Mouse (Mus musculus) heart, postnatal 36 days (tissue): Measurements from ENCODE around the gene Tdrd7. TPM values are rescaled to one million over a fixed set of nuclear protein-coding genes. Genes with fewer than 3 reads are reported as not detected.

Source experiments
- DNase-seq, 2 experiments: peaks; one replicate each; pipeline ENCODE4 v3.0.0; 2021 to 2022
- intact Hi-C: fragments of 180-260 bp; cut with DNase I; formaldehyde crosslinking; loops from one replicate; pipeline ENCODE4 v1.15.1; 2025
- total RNA-seq, 2 experiments: library from RNA; stranded (reverse); gene quantifications; 2 replicates each; pipeline ENCODE4 v1.2.3; 2021

Gene Tdrd7
- total RNA-seq, 2 experiments from 2014 or later: 11.4 to 12.7 TPM

DNA sequence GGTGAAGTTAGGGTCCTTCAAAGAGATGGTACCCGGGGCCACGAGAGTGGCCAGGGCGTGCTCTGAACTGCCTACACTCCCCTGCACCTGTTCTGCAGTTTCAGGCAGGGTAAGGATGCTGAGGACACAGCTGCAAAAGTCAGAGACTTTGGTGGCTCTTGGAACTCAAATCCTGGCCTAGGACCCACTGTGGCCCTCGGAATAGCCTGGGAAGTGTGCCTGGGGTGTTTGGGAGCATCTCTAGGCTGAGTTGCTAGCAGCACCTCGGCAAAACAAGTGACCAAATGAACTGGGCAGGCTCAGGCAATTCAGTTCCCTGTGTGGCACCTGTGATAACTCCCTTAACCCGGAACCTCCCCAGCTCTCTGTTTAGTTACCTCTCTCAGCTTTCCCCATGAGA, 74.8 kb downstream of the Tdrd7 start:
- intact Hi-C loops: loop anchor here (2.0 to 5.0 kb wide), 2 partner anchors 25 to 47 kb away; no protein-coding TSS in a partner anchor
- peak in 1 of 2 experiments; percentile 44 for DNase-seq

DNA sequence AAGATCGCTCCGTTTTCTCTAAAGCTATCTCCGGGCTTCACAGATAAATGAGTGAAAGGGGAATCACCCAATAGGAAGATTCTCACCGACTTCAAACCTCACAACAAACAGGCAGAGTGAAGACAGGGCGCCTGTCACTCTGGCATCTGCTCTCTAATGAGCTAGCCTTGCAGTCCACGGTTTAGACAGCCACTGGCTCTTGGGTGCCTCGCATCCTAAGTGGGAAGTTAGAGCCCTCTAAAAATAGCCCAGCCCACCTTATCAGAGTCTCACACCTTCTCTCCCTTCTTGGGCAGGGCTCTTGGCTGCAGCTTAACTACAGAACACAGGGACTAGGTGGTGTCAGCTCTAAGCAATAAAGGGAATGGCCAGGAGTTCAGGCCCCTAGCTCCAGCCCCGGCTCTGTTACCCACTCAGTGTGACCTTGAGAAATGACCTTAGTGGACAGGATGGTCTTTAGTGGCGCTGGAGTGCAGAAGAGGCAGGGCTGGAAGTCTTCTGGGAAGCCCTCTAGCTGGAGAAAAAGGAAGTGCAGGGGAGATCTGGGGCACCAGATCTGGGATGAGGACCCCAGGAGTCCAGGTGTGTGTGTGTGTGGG, 75.6 kb downstream of the Tdrd7 start:
- peak; percentile 38 to 53 for DNase-seq
- intact Hi-C loops: loop anchor here (2.0 to 5.0 kb wide), 2 partner anchors 24 to 47 kb away; no protein-coding TSS in a partner anchor

DNA sequence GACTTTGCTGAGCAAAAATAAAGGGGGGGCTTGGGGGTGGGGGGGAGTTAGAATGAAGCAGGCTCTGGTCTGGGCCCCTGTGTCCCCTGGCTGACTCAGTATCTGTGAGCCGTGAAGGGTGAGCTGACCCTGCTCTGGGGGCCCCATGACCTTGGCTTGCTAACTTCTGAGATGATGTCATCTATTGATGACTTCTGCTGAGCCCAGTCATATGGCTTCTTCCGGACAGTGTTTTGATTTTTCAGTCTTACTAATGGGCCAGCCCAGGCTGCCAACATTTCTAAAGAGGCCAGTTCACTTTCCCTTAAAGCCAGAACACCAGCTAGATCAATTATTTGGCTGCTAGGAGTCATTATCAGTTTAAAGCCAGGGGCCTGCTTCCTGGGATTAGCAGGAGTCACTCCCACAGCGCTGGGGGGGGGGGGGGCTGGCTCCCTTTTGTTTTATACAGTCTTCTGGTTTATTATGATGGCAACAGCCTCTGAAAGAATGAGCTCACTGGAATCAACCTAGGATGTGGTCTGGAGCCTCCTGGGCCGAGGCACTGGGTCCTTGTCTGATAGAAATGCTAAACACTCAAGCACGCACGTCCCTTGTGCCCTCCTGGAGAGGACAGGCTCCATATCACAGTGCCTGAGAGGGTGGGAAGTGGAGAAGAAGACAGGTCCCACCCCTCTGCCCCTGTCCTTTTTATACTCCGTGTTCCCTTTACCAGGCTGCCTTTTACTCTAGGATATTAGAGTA, 76.8 kb downstream of the Tdrd7 start:
- DNase-seq: no peak
- intact Hi-C loops: loop anchor here (2.0 to 5.0 kb wide), 2 partner anchors 23 to 45 kb away; no protein-coding TSS in a partner anchor

DNA sequence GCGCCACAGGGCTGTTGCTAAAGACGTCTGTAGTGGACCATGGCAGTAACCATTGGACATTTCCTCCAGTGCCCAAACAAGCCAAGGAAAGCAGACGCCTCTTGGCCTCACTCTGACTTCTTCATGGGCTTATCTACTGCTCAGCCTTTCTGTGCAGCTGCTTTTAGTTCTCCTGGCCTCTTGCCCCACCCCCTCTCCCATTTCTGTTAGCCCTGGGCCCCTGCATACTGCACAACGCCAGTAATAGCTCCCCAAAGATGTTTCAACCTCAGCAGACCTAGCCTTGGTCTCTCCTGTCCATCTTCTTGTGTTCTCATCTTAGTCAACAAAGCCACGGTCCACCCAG, 77.3 kb downstream of the Tdrd7 start:
- no peak for DNase-seq
- intact Hi-C loops: loop anchor here (5.0 kb wide), 1 partner anchor 45 kb away; no protein-coding TSS in a partner anchor

DNA sequence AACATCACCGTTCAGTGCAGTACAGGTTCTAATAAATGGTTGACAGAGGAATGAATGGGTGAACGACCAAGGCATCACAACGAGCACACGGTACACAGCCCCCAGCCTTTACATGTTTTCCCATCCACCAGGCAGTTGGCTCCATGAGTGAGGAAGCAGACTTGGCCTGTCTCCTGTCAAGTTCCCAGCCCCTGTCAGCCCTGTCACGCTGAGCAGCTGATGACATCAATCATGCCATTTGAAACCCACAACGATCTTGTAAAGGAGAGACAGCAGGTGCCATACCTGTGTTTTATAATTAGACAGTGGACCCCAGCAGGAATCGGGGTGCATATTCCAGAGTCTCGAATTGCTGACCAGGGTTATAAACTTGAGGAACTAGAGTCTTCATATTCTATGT, 78.2 kb downstream of the Tdrd7 start:
- DNase-seq: no peak
- intact Hi-C loops: loop anchor here (5.0 kb wide), 1 partner anchor 44 kb away; no protein-coding TSS in a partner anchor

DNA sequence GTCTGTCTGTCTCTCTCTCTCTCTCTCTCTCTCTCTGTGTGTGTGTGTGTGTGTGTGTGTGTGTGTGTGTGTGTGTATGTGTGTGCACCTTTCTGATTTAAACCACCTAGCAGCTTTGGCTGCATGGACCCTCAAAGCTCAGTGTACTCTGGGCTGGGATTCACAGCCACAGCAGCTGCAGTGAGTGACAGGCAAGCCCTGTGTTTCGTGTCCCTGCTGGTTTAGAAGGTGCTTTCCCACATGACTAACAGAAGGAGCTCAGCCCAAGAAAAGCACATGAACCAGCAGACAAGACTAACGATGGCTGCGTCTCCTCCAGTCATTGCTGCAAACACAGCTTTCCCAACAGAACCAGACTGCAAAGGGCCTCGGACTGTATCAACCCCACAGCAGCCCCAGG, 82.8 kb downstream of the Tdrd7 start:
- no peak for DNase-seq
- intact Hi-C loops: no loop called here

DNA sequence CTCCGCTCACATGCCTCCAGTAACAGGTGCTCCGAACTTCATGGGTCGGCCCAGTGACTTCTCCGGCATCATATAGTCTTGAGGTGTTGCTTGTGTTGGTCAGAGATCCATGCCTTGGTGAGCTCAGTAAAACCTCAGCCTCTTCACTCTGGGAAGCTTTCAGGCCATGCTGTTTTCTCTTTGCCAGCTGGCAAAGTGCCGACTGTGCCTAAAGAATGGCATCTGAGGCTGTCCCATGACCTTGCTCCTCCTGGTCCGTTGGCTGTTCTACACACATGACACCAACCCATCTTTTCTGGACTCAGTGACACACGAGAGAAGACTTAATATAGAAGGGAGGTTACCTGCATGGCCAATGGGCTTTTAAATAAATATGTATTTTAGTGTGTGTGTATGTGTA, 83.3 kb downstream of the Tdrd7 start:
- intact Hi-C loops: no loop called here
- no peak for DNase-seq

DNA sequence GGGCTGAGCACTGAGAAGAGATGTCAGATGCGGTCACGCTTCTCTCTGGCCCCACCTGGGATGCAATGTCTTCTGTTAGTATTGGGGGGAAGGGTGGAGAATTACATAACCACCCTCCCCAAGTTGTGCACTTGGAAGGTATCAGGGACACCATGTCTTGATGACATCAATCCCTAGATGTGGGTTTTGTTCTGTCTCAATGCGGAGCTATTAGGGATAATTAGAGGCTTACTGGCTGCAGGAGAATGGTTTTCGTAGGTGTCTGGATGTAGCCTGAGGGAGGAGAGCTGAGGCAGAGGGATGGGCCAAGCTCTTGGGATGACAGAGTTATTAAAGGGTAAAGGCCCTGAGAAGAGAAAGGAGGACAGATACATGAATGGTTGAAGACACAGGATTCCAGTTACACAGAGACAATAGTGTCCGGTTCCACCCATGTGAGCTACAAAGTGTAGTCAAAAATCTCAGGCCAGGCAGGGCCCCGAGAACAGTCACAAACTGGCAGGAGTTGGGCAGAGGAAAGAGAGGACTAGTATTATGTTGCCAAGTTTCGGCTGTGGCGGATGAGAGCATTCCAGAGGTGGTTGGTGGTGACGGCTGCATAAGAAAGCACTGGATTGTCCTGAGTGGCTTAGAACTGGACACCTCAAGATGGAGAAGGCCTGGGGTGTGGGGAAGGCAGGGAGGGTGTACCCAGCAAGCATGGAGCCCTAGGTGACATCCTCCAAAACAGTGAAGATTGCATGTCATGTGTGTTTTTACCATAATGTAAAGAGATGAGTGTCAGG, 88.4 kb downstream of the Tdrd7 start:
- intact Hi-C loops: no loop called here
- DNase-seq: no peak

DNA sequence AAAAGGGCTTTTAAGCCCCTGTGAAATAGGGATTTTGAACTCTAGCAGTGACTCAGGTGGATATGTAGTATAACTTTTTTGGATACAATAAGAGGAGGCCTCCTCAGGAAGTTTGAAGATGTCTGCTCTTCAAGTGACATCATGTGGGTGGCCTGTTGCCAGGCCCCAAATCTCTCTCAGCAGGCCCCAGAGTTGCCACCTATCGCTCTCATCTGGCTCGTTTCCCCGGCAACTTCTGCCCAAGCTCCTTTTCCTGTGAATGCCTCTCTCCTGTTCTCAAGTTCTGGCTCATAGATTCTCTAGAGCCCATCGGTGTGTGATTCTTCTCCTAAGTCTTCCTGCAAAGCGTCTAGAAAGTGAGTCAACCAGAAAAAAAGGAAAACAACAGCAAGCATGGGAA, 91.0 kb downstream of the Tdrd7 start:
- no peak for DNase-seq
- intact Hi-C loops: no loop called here

DNA sequence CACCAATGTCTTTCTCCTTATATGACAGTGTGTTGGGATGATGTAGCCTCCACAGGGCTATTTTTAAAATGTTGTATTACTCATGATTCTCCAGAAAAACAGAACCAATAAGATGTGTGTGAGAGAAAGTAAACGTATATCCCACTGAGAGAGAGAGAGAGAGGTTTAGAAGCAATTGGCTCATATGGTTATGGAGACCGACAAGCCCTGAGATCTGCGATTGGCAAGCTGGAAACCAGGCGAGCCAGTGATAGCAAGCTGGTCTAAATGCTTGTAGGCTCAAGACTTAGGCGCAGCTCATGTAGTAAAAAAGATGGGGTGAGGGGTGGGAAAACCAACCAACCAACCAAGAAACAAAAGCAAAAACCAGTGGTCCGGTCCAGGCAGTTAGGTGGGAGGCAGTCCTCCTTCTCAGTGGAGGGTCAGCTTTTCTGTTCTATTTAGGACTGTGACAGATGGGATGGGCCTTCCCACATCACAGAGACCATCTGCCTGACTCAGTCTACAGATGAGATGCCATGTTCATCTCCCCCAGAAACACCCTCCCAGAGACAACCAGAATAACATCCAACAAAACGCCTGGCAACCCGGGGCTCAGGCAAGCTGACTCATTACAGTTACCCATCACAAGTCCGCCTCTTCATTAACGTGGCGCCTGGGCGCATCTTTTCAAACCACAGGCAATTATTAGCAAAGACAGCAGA, 96.3 kb downstream of the Tdrd7 start:
- intact Hi-C loops: no loop called here
- no peak for DNase-seq

DNA sequence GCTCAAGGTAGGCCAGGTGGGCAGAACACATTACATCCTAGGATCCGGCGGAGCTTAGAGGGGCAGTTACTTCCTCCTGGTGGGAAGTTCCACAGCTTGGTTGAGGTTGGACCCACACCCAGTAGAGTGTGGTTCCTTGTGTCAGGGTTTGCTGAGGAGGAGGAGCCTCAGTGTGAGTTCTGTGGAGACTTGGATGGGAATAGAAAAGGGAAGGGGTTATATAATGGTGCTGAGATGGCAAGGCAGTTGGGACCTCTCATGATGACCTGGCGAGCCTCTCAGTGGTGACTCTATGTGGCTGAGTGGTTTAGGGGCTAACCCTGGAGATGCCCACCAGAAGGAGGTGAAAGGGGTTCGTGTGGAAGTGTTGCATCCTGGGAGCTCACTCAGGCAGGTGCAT, 98.7 kb downstream of the Tdrd7 start:
- intact Hi-C loops: loop anchor here (2.0 kb wide), 1 partner anchor 23 kb away; no protein-coding TSS in a partner anchor
- no peak for DNase-seq

DNA sequence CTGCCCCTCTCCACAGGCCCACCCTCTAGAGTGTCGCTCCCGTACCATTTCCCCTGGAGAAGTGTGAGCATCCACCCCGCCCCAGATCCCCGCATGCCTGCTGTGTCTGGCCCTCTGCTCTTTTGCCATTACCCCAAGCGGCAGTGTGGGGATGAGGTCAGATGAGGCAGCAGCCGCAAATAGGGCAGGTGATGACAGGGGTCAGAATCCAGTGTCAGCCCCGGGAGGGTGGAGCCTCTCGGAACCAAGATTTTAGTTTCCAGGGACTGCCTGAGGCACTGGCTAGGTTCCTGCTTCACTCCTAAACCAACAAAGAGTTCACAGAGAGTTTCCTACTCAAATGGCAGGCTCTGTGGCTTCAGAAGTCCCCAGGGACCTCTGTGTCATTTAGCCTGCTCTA, 99.1 kb downstream of the Tdrd7 start:
- peak in 1 of 2 experiments; percentile 41 for DNase-seq
- intact Hi-C loops: loop anchor here (2.0 kb wide), 1 partner anchor 23 kb away; no protein-coding TSS in a partner anchor

DNA sequence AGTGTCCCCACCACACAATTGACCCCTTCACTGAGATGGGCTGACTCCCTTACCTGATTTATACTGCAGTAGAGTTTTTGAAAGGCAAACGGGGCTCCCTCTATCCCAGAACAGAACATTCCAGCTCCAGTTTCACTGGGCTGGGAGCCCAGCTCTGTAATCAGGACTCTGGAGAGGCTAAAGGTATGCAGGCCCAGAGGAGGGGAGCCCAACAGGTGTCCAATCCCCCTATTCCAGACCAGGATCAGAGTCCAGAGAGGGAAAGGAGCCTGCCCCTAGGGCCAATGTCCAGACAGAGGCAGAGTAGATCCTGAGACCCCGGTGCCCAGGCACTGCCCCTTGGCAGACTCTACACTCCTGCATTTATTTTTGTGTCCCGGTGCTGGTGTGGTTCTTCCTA, 99.8 kb downstream of the Tdrd7 start:
- peak in 1 of 2 experiments; percentile 55 for DNase-seq
- intact Hi-C loops: loop anchor here (2.0 kb wide), 1 partner anchor 24 kb away; no protein-coding TSS in a partner anchor

DNA sequence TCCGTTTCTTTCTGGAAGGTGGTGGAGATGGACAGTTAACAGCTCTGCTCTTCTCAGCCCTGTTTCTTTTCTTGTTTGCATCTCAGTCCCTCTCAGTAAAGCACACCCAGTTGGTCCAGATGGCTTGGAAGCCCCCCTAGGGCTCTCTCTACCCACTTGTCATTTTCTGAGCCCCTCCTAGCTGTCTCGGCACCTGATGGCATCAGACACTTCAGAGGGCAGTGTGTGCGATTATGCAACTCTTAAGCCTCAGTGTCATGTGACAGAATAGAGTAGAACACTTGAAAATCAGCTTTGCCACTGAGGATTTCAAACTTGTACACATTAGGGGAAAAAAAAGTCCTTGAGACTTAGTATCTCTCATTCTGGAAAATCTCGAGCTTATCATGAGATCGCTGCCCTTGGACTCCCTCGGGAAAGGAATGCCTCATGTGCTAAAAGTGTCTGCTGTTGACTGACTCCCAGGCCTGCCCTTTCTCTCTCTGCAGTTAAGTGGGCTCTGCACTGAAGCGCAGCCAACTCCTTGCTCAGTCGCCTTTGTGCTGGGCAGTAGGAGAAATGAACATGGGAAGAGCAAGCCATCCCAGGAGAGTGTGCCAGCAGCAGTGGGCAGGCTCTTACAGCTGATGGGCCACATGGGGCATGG, 100.7 kb downstream of the Tdrd7 start:
- DNase-seq: peak in 1 of 2 experiments; percentile 26
- intact Hi-C loops: loop anchor here (2.0 kb wide), 1 partner anchor 25 kb away; no protein-coding TSS in a partner anchor

DNA sequence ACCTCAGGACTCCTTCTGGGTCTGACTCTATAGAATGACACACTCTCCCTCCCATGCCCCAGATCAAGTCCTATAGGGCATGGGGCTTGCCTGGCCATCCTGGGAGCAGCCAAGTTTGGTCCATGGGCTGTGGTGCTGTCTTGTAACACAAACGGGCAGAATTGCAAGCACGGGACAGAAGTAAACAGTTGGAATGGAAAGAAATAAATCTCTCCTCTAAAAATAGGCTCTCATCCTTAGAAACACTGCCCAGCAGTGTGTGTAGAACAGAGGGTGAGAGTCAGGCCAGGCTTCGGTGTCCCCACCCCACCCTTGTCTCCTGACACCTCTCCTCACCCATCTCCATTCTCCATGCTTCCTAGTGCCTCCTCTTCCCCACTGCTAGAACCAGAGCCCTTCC, 102.9 kb downstream of the Tdrd7 start:
- intact Hi-C loops: no loop called here
- DNase-seq: no peak

DNA sequence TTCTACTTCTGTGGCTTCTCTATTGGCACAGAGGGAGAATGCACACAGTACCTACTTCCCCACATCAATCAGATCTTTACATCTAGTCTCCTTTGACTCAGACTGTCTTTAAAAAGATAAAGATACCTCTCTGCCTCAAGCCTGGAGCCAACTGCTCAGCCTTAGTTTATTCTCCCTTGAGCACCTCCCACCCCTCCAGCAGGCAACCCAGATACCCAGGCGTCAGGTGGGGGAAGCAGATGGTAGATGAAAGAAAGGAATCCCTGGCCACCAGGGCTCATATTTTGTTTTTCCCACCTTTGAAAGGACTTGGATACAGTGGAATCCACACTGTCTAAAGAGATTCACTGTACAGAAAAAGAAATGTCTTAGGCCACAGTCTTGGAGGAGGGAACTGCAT, 103.4 kb downstream of the Tdrd7 start:
- DNase-seq: no peak
- intact Hi-C loops: no loop called here

DNA sequence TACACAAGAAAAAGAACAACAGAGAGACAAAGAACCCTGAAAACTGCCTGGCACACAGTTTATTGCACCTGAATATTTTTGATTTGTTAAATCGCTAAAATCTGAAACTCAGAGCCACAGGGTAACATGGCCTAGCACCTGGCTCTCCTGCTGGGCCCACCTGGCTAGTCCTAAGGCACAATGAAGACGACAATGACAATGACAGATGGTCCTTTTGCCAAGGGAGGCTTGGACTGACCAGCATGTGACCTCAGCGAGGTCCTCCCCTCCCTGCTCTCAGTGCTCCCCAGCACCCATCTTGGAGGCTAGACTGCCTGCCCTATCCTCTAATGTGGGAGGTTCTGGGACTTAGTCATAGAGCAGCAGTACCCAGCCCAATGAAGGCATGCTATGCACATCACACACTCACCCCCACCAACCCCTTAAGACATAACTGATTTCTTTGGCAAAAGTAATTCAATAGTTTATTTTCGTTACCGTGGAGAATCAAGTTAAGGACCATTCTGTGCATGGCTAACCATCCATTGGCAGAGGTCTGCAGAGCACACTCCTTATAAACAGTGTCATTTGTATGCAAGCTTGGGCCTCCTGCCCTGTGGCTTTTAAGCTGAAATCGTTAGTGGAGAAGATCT, 104.8 kb downstream of the Tdrd7 start:
- DNase-seq: no peak
- intact Hi-C loops: no loop called here

DNA sequence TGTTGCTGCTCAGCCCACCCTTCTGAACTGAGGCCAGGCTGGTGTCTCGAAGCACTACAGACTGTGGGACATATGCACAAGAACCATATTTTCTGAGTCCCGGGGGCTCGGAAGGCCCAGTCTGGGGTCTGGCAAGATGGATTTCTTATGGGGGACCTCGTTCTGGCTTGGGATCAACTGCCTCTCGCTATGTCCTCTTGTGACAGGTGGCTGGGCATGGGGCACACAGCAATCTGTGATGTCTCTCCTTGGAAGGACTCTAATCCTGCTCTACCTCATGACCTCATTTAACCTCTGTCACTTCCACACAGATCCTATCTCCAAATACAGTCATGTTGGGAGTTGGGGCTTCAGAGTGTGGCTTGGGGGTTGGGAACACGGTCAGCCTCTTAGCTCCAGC, 107.5 kb downstream of the Tdrd7 start:
- no peak for DNase-seq
- intact Hi-C loops: no loop called here

DNA sequence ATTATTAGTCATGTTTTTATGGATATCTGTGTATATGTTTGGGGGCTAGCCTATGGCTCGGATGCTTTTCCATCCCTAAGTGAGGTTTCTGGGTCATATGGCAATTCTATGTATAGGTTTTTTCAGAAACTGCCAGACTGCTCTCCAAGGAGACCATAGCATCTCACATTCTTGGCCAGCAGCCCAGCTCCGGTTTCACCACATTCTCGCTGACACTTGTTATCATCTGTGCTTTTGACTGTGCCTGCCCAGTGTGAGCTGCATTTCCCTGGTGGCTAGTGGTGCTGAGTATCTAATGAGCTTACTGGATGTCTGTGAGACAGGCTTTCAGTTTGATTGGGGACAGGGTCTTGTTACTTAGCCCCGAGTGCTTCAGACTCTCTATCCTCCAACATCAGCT, 108.6 kb downstream of the Tdrd7 start:
- peak; percentile 47 to 53 for DNase-seq
- intact Hi-C loops: no loop called here

DNA sequence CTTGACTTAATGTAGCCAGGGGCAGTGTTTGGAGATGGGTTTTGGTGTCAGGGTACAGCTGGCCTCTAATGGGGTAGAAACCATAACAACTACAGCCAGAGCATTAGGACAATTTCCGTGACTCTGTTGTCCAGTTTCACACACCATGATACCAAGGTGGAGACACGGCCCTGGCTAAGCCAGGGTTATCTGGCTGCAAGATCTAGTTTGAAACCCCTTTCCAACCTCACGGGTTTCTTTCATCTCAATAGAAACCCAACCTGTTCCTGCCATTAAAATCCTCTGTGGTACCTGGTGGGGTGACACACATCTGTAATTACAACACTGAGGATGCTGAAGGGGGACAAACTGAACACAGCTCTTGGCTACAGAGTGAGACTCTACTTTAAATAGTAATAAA, 110.5 kb downstream of the Tdrd7 start:
- no peak for DNase-seq
- intact Hi-C loops: no loop called here
